Mouse (Mus musculus): ENCODE results near the gene Crhr1. TPM values are rescaled to one million over a fixed set of nuclear protein-coding genes. Genes with fewer than 3 reads are reported as not detected.
"Not testable (repeated sequence)": the region's sequence is repeated elsewhere in the genome, so short reads cannot be mapped to it uniquely, and the experiment has no call there.

Crhr1 gene
- polyA plus RNA-seq, 1 experiment from 2014 or later = 0.24 TPM

- Histone ChIP-seq H3K27me3 (ENCODE audit: control insufficient read depth, insufficient read depth, low read length) (no peaks in the 10 kb centered on the region), H3K27ac (ENCODE audit: low read depth, low read length) (no peak overlapping the region), H3K36me3 (ENCODE audit: control insufficient read depth, insufficient read depth, low read length) (no peaks in the 10 kb centered on the region), H3K4me1 (replicated peaks; ENCODE audit: control insufficient read depth, insufficient read depth, low read length) (no peaks in the 10 kb centered on the region), H3K9me3 (ENCODE audit: control insufficient read depth, low read length) (no peaks in the 10 kb centered on the region), H3K9ac (ENCODE audit: low read length) (no peak overlapping the region), H3K4me3 (ENCODE audit: low read depth, low read length) (no peak overlapping the region), H3K4me2 (ENCODE audit: low read depth, low read length, severe bottlenecking) (no peak overlapping the region)
- ATAC-seq (replicated peaks; ENCODE audit: low FRiP score) = no peak
- WGBS = 82% methylated on average over 2 of the region's 2 CpGs
- no peak for DNase-seq (ENCODE audit: low spot score)
These were observed 57.4 kb downstream of the Crhr1 start for GRCm38 (mm10) chr11:104190008-104190407.

GRCm38 (mm10) chr11:104195382-104195781, 62.7 kb downstream of the Crhr1 start:
- 73% methylated on average over 11 of the region's 11 CpGs for WGBS
- Histone ChIP-seq H3K9ac (ENCODE audit: low read length) (no peak overlapping the region), H3K36me3 (ENCODE audit: control insufficient read depth, insufficient read depth, low read length) (no peaks in the 10 kb centered on the region), H3K4me2 (ENCODE audit: low read depth, low read length, severe bottlenecking) (0 out of 2 replicates have a peak overlapping the region, but pooled peaks have one; percentile 8), H3K9me3 (ENCODE audit: control insufficient read depth, low read length) (no peaks in the 10 kb centered on the region), H3K27me3 (ENCODE audit: control insufficient read depth, insufficient read depth, low read length) (peaks cover 2% of the 10 kb centered on the region; the same call in 1 of the 2 replicates), H3K4me1 (replicated peaks; ENCODE audit: control insufficient read depth, insufficient read depth, low read length) (no peaks in the 10 kb centered on the region), H3K4me3 (ENCODE audit: low read depth, low read length) (no peak overlapping the region), H3K27ac (ENCODE audit: low read depth, low read length) (no peak overlapping the region)
- ATAC-seq (replicated peaks; ENCODE audit: low FRiP score) (peak; percentile 4; the same call in 1 of the 2 replicates), DNase-seq (ENCODE audit: low spot score) (no peak)

GRCm38 (mm10) chr11:104195791-104196190, 63.1 kb downstream of the Crhr1 start:
- no peak overlapping the region for H3K9ac ChIP-seq (ENCODE audit: low read length)
- H3K4me2 ChIP-seq (ENCODE audit: low read depth, low read length, severe bottlenecking) = 0 out of 2 replicates have a peak overlapping the region, but pooled peaks have one; percentile 8
- ATAC-seq (replicated peaks; ENCODE audit: low FRiP score) = peak; percentile 71
- H3K27me3 ChIP-seq (ENCODE audit: control insufficient read depth, insufficient read depth, low read length) = peaks cover 2% of the 10 kb centered on the region; the same call in 1 of the 2 replicates
- no peaks in the 10 kb centered on the region for H3K36me3 ChIP-seq (ENCODE audit: control insufficient read depth, insufficient read depth, low read length)
- H3K4me1 ChIP-seq (replicated peaks; ENCODE audit: control insufficient read depth, insufficient read depth, low read length) = no peaks in the 10 kb centered on the region
- no peak overlapping the region for H3K27ac ChIP-seq (ENCODE audit: low read depth, low read length)
- H3K9me3 ChIP-seq (ENCODE audit: control insufficient read depth, low read length) = no peaks in the 10 kb centered on the region
- peak; percentile 89 for DNase-seq (ENCODE audit: low spot score)
- H3K4me3 ChIP-seq (ENCODE audit: low read depth, low read length) = no peak overlapping the region
- WGBS = 10% methylated on average over 9 of the region's 9 CpGs

- DNase-seq (ENCODE audit: low spot score) = peak; percentile 62
- Histone ChIP-seq H3K4me3 (ENCODE audit: low read depth, low read length) (no peak overlapping the region), H3K4me1 (replicated peaks; ENCODE audit: control insufficient read depth, insufficient read depth, low read length) (no peaks in the 10 kb centered on the region), H3K9ac (ENCODE audit: low read length) (no peak overlapping the region), H3K4me2 (ENCODE audit: low read depth, low read length, severe bottlenecking) (no peak overlapping the region), H3K9me3 (ENCODE audit: control insufficient read depth, low read length) (no peaks in the 10 kb centered on the region; the same call in 1 of the 2 replicates), H3K27ac (ENCODE audit: low read depth, low read length) (no peak overlapping the region), H3K36me3 (ENCODE audit: control insufficient read depth, insufficient read depth, low read length) (no peaks in the 10 kb centered on the region), H3K27me3 (ENCODE audit: control insufficient read depth, insufficient read depth, low read length) (peaks cover 2% of the 10 kb centered on the region; the same call in 1 of the 2 replicates)
- ATAC-seq (replicated peaks; ENCODE audit: low FRiP score) = no peak
- WGBS = 8% methylated on average over 10 of the region's 10 CpGs
These were observed 65.2 kb downstream of the Crhr1 start for GRCm38 (mm10) chr11:104197861-104198260.

- H3K27me3 ChIP-seq (ENCODE audit: control insufficient read depth, insufficient read depth, low read length) = peaks cover under 1% of the 10 kb centered on the region; the same call in 1 of the 2 replicates
- no peak for ATAC-seq (replicated peaks; ENCODE audit: low FRiP score)
These were observed 70.6 kb downstream of the Crhr1 start for GRCm38 (mm10) chr11:104203271-104203670.

GRCm38 (mm10) chr11:104206573-104206972, 73.9 kb downstream of the Crhr1 start:
- Histone ChIP-seq H3K27me3 (ENCODE audit: control insufficient read depth, insufficient read depth, low read length) (no peaks in the 10 kb centered on the region; the same call in 1 of the 2 replicates), H3K4me3 (ENCODE audit: low read depth, low read length) (no peak overlapping the region), H3K9ac (ENCODE audit: low read length) (no peak overlapping the region), H3K9me3 (ENCODE audit: control insufficient read depth, low read length) (no peaks in the 10 kb centered on the region; the same call in 1 of the 2 replicates), H3K4me1 (replicated peaks; ENCODE audit: control insufficient read depth, insufficient read depth, low read length) (no peaks in the 10 kb centered on the region), H3K27ac (ENCODE audit: low read depth, low read length) (no peak overlapping the region), H3K36me3 (ENCODE audit: control insufficient read depth, insufficient read depth, low read length) (no peaks in the 10 kb centered on the region), H3K4me2 (ENCODE audit: low read depth, low read length, severe bottlenecking) (no peak overlapping the region)
- DNase-seq (ENCODE audit: low spot score) (no peak), ATAC-seq (replicated peaks; ENCODE audit: low FRiP score) (no peak)
- WGBS = 92% methylated on average over 4 of the region's 4 CpGs

More at GRCm38 (mm10) chr11:104203271-104203670, 70.6 kb downstream of the Crhr1 start:
- Histone ChIP-seq H3K4me3 (ENCODE audit: low read depth, low read length) (no peak overlapping the region), H3K27ac (ENCODE audit: low read depth, low read length) (no peak overlapping the region), H3K4me1 (replicated peaks; ENCODE audit: control insufficient read depth, insufficient read depth, low read length) (no peaks in the 10 kb centered on the region), H3K36me3 (ENCODE audit: control insufficient read depth, insufficient read depth, low read length) (no peaks in the 10 kb centered on the region), H3K4me2 (ENCODE audit: low read depth, low read length, severe bottlenecking) (no peak overlapping the region), H3K9me3 (ENCODE audit: control insufficient read depth, low read length) (no peaks in the 10 kb centered on the region; the same call in 1 of the 2 replicates), H3K9ac (ENCODE audit: low read length) (no peak overlapping the region)
- WGBS = 83% methylated on average over 3 of the region's 3 CpGs
- DNase-seq (ENCODE audit: low spot score) = no peak

GRCm38 (mm10) chr11:104209041-104209440, 76.4 kb downstream of the Crhr1 start:
- no peak for ATAC-seq (replicated peaks; ENCODE audit: low FRiP score)
- Histone ChIP-seq H3K4me1 (replicated peaks; ENCODE audit: control insufficient read depth, insufficient read depth, low read length) (no peaks in the 10 kb centered on the region), H3K9me3 (ENCODE audit: control insufficient read depth, low read length) (no peaks in the 10 kb centered on the region), H3K36me3 (ENCODE audit: control insufficient read depth, insufficient read depth, low read length) (no peaks in the 10 kb centered on the region), H3K27ac (ENCODE audit: low read depth, low read length) (no peak overlapping the region), H3K4me2 (ENCODE audit: low read depth, low read length, severe bottlenecking) (no peak overlapping the region), H3K27me3 (ENCODE audit: control insufficient read depth, insufficient read depth, low read length) (no peaks in the 10 kb centered on the region; the same call in 1 of the 2 replicates), H3K4me3 (ENCODE audit: low read depth, low read length) (no peak overlapping the region), H3K9ac (ENCODE audit: low read length) (no peak overlapping the region)
- DNase-seq (ENCODE audit: low spot score) = no peak
- WGBS = 76% methylated on average over 3 of the region's 3 CpGs

GRCm38 (mm10) chr11:104211251-104211650, 78.6 kb downstream of the Crhr1 start:
- no peak for DNase-seq (ENCODE audit: low spot score)
- Histone ChIP-seq H3K27me3 (ENCODE audit: control insufficient read depth, insufficient read depth, low read length) (no peaks in the 10 kb centered on the region), H3K4me3 (ENCODE audit: low read depth, low read length) (no peak overlapping the region), H3K4me1 (replicated peaks; ENCODE audit: control insufficient read depth, insufficient read depth, low read length) (no peaks in the 10 kb centered on the region), H3K9me3 (ENCODE audit: control insufficient read depth, low read length) (no peaks in the 10 kb centered on the region), H3K36me3 (ENCODE audit: control insufficient read depth, insufficient read depth, low read length) (no peaks in the 10 kb centered on the region), H3K4me2 (ENCODE audit: low read depth, low read length, severe bottlenecking) (no peak overlapping the region), H3K27ac (ENCODE audit: low read depth, low read length) (no peak overlapping the region), H3K9ac (ENCODE audit: low read length) (no peak overlapping the region)
- no peak for ATAC-seq (replicated peaks; ENCODE audit: low FRiP score)
- WGBS = 83% methylated on average over 6 of the region's 6 CpGs

GRCm38 (mm10) chr11:104214128-104214527, 81.5 kb downstream of the Crhr1 start:
- not testable (repeated sequence) for H3K36me3 ChIP-seq (ENCODE audit: control insufficient read depth, insufficient read depth, low read length); ATAC-seq (replicated peaks; ENCODE audit: low FRiP score); H3K4me3 ChIP-seq (ENCODE audit: low read depth, low read length); H3K27ac ChIP-seq (ENCODE audit: low read depth, low read length); H3K9ac ChIP-seq (ENCODE audit: low read length); DNase-seq (ENCODE audit: low spot score); H3K4me2 ChIP-seq (ENCODE audit: low read depth, low read length, severe bottlenecking); H3K9me3 ChIP-seq (ENCODE audit: control insufficient read depth, low read length); H3K27me3 ChIP-seq (ENCODE audit: control insufficient read depth, insufficient read depth, low read length); H3K4me1 ChIP-seq (replicated peaks; ENCODE audit: control insufficient read depth, insufficient read depth, low read length)
- WGBS = 97% methylated on average over 5 of the region's 5 CpGs
